Mouse (Mus musculus) kidney, embryonic 14.5 days (tissue): ENCODE measurements at regions not wholly inside any gene's neighbourhood (a gene's known extent, or its start where the extent isn't known, plus 50 kb on each side); places are given as distances from the start of the nearest gene placed in this dataset.
A peak's percentile ranks its signal among the peaks of the same experiment; 100 is the strongest.

Source experiments
- ATAC-seq: fragments of 200-750 bp; cut with Nextera tagmentation; 2 replicates; pipeline ENCODE4 v1.8.0; 2017; ENCODE audit warnings: moderate number of reproducible peaks, mild to moderate bottlenecking, moderate TSS enrichment, moderate library complexity; ENCODE audit not compliant: low FRiP score, low TSS enrichment
- H3K27ac ChIP-seq: fragments of 300-500 bp; sonication (generic); 2 replicates; pipeline ENCODE4 v1.5.1; 2014; ENCODE audit warnings: low read depth, mild to moderate bottlenecking, low read length, moderate library complexity, mixed read lengths
- H3K27me3 ChIP-seq: fragments of 300-500 bp; sonication (generic); 2 replicates; pipeline ENCODE4 v1.6.1; 2014; ENCODE audit warnings: mild to moderate bottlenecking, low read length; ENCODE audit not compliant: control insufficient read depth, insufficient read depth
- H3K36me3 ChIP-seq: fragments of 300-500 bp; sonication (generic); 2 replicates; pipeline ENCODE4 v1.6.1; 2014; ENCODE audit warnings: low read length, mixed read lengths; ENCODE audit not compliant: control insufficient read depth, insufficient read depth
- H3K4me1 ChIP-seq: fragments of 300-500 bp; sonication (generic); 2 replicates; pipeline ENCODE4 v1.6.1; 2014; ENCODE audit warnings: low read length, mixed read lengths; ENCODE audit not compliant: control insufficient read depth, insufficient read depth
- H3K4me2 ChIP-seq: fragments of 300-500 bp; sonication (generic); replicated peaks from 2 replicates; pipeline ENCODE4 v1.6.1; 2014; ENCODE audit warnings: low read depth, mild to moderate bottlenecking, low read length
- H3K4me3 ChIP-seq: fragments of 300-500 bp; sonication (generic); 2 replicates; pipeline ENCODE4 v1.5.1; 2014; ENCODE audit warnings: mild to moderate bottlenecking, low read length
- H3K9ac ChIP-seq: fragments of 300-500 bp; sonication (generic); 2 replicates; pipeline ENCODE4 v1.6.1; 2014; ENCODE audit warnings: low read depth, mild to moderate bottlenecking, low read length, moderate library complexity
- H3K9me3 ChIP-seq: fragments of 300-500 bp; sonication (generic); 2 replicates; pipeline ENCODE4 v1.6.1; 2016; ENCODE audit warnings: low read length; ENCODE audit not compliant: control insufficient read depth
- WGBS: fragments of 180-500 bp; shearing (Covaris S2); extraction: QIAGEN DNeasy Blood & Tissue Kit; methylation state at CpG from one replicate; pipeline ENCODE4 v1.1.7; 2014; 5-methylcytosine and 5-hydroxymethylcytosine counted together

- no peaks in the 10 kb centered on the region for H3K9me3 ChIP-seq
- 33% methylated on average over 10 of the region's 10 CpGs for WGBS
- no peak overlapping the region for H3K27ac ChIP-seq
- H3K4me1 ChIP-seq: no peaks in the 10 kb centered on the region
- ATAC-seq: peak; percentile 88
- H3K4me2 ChIP-seq: no peak overlapping the region
- H3K36me3 ChIP-seq: no peaks in the 10 kb centered on the region
- no peak overlapping the region for H3K4me3 ChIP-seq
- no peak overlapping the region for H3K9ac ChIP-seq
- H3K27me3 ChIP-seq: no peaks in the 10 kb centered on the region
These were observed 456.1 kb upstream of the Kirrel3 start for GRCm38 (mm10) chr9:34029503-34030169.

GRCm38 (mm10) chr9:34054435-34054834 lies 431.3 kb upstream of the Kirrel3 start:
- H3K9ac ChIP-seq: no peak overlapping the region
- H3K36me3 ChIP-seq: no peaks in the 10 kb centered on the region
- H3K4me2 ChIP-seq: no peak overlapping the region
- no peak overlapping the region for H3K4me3 ChIP-seq
- 68% methylated on average over 2 of the region's 2 CpGs for WGBS
- H3K27me3 ChIP-seq: no peaks in the 10 kb centered on the region
- no peak overlapping the region for H3K27ac ChIP-seq
- ATAC-seq: no peak
- H3K9me3 ChIP-seq: no peaks in the 10 kb centered on the region
- H3K4me1 ChIP-seq: no peaks in the 10 kb centered on the region
